Mouse (Mus musculus) kidney, postnatal 25 days (tissue): ENCODE measurements at regions not wholly inside any gene's neighbourhood (a gene's known extent, or its start where the extent isn't known, plus 50 kb on each side); places are given as distances from the start of the nearest gene placed in this dataset.

Source experiments
- DNase-seq, 2 experiments: peaks; one replicate each; pipeline ENCODE4 v3.0.0; 2021; ENCODE audit warnings: mixed read lengths in 2 of 2

DNA sequence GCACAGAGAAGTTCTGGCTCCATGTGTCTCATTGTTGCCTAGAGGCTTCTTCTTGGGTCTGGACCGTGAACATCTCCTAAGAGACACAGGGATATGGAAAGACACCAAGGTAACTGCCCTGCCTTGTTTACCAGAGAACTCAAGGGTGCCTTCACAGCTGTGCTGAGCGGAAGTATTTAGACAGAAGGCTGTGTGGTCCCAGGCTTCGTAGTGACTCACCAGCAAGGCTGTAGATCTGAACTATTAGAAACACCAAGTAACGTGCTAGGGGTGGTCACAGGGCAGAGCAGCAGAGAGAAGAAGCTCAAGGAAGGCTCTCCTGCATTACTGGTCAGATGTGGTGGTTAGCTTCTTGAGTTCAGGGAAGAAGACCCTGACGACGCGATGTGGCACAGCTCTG, 51.6 kb upstream of the Lpp start:
- DNase-seq: no peak

GRCm38 (mm10) chr16:24340646-24341045, 52.7 kb upstream of the Lpp start:
- DNase-seq: no peak

- no peak for DNase-seq
These were observed 53.7 kb upstream of the Lpp start for GRCm38 (mm10) chr16:24339320-24340265.

GRCm38 (mm10) chr16:24338404-24338803, 54.9 kb upstream of the Lpp start:
- no peak for DNase-seq

DNA sequence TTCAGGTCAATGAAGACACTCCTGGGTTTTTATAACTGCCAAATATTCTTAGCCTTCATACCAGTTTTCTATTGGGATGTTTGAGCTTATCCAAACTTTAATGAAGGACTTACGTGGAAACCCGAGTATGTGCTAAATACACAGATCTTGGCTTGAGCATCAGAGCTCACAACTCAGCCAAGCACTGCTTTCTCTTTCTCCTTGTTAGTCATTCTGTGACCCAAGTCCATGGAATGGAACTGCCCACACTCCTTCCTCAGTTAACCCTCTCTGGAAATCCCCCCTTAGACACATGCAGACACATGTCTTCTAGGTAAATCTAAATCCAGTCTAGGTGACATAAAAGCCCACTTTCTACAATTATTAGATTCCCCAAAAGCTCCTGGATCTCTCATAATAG, 58.9 kb upstream of the Lpp start:
- DNase-seq: no peak

GRCm38 (mm10) chr16:24331446-24332020, 61.8 kb upstream of the Lpp start:
- DNase-seq: no peak

DNA sequence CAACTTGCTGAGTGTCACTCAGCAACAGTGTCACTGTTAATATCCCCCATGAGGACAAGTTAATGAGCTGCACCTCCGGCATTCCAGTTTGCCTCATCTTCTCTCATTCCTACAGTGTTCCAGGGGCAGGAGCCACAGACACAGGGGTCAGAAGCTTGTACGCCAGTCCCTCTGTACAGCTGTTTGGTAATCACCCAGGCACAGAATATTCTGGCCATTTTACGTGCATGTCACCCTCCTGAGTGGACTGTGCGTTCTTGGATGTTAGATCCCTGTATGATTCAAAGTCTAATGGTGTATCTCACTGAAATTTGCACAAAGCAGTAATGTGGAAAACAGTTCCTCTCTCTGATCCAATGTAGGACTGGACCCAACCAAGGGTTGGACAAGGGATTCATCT, 66.7 kb upstream of the Lpp start:
- DNase-seq: no peak

GRCm38 (mm10) chr16:24326046-24326445, 67.3 kb upstream of the Lpp start:
- DNase-seq: peak in 1 of 2 experiments; percentile 37

GRCm38 (mm10) chr16:24324917-24325316, 68.4 kb upstream of the Lpp start:
- no peak for DNase-seq

GRCm38 (mm10) chr16:24318723-24319437, 74.4 kb upstream of the Lpp start:
- DNase-seq: no peak

GRCm38 (mm10) chr16:24313544-24314326, 79.6 kb upstream of the Lpp start:
- DNase-seq: peak in 1 of 2 experiments; percentile 36

DNA sequence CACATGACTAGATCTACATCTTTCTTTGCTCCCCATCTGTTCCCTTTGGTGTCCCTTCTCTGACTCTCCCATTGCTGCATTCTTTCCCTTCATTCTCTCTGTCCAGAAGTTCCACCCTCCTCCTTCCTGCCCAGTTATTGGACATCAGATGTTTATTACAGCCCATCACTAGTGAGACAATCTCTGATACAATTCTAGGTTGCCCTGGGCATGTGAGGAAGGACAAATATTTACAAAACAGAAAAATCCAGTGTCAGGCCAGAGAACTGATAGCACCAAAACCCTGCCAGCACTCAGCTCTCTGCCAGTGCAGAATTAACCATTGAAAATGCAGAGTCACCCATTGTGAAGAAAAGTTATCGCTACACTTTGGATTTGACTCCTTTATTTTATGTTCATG, 87.9 kb upstream of the Lpp start:
- no peak for DNase-seq

GRCm38 (mm10) chr16:24296790-24297189, 96.5 kb upstream of the Lpp start:
- DNase-seq: no peak

GRCm38 (mm10) chr16:24295626-24296440, 97.5 kb upstream of the Lpp start:
- DNase-seq: no peak

DNA sequence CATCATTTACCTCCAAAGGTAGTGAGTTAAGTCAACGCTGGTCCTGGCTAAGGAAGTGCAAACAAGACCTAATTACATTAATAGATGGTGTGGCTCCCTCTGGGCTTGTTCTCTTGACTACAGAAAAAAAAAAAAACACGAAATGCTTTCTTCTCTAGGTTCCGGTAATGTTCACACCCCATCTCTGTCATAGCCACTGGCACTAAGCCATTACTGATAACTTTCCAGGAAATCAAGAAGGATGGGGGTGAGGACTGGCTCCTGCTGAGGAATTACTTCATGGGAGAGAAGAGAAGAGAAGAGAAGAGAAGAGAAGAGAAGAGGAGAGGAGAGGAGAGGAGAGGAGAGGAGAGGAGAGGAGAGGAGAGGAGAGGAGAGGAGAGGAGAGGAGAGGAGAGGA, 109.1 kb upstream of the Lpp start:
- no peak for DNase-seq

GRCm38 (mm10) chr16:24282194-24282683, 111.1 kb upstream of the Lpp start:
- peak; percentile 66 to 89 for DNase-seq

DNA sequence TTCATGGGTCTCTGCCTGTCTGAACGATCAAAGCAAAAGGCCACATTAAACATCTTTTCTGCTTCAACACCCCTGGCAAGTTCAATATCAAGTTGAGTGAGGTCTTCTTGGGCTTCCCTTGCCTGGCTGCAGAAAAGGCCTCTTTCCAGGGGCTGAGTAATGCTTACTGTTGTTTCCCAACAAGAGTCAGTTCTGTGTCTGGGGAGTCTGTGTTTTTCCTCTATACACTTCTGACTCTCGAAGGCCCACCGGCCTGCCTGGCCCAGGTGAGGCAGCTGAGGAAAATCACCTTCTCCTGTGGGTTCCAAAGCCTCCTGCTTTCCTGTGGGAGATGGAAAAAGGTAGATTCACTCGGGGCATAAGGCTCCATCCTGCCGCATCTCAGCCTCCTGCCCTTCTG, 111.7 kb upstream of the Lpp start:
- DNase-seq: no peak

GRCm38 (mm10) chr16:24277857-24278256, 115.5 kb upstream of the Lpp start:
- no peak for DNase-seq

DNA sequence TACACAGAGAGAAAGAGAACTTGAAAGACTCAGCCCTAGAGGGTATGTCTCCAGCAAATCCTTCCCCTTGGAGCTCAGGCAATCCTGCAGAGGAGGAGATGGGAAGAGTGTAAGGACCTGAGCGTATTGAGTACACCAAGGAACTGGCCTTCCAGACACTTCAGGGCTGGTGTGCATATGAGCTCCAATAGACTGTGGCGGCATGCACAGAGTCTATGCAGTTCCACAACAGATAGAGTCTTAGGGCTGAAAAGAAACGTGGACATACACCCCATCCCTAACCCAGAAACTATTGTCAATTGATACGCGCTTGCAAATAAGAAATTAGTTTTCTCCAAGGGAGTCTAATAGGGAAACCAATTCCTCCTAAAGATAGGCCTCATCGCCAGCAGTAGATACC, 130.6 kb upstream of the Lpp start:
- DNase-seq: no peak

- no peak for DNase-seq
These were observed 133.5 kb upstream of the Lpp start for GRCm38 (mm10) chr16:24259711-24260230.

DNA sequence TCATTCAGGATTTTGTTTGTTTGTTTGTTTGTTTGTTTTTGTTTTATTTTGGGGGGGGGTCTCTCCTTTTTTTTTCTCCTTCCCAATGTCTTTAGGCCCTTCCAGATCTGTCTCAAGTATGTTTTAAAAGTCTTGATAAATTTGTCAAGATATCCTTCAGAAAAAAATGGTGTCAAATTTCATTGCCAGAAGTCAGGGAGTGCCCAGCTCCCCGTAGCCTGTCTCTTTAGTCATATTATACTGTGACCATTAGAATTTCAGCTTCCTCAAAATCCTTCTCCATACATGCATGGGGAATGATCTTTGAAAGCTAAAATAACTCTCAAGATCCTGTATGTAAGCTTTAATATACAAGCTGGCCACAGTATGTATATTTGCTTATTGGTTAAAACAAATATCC, 134.3 kb upstream of the Lpp start:
- no peak for DNase-seq

GRCm38 (mm10) chr16:24255037-24255436, 138.3 kb upstream of the Lpp start:
- DNase-seq: peak; percentile 59 to 75
